Mouse (Mus musculus): ENCODE measurements around the gene Pik3ap1.
A peak's percentile ranks its signal among the peaks of the same experiment; 100 is the strongest.
"Not testable (repeated sequence)": the region's sequence is repeated elsewhere in the genome, so short reads cannot be mapped to it uniquely, and the experiment has no call there.

Pik3ap1 gene

GRCm38 (mm10) chr19:41384922-41385508 lies at the start of gene Pik3ap1:
Gene Pik3ap1 (minus strand): TSS chr19:41385102.
- DNase-seq (ENCODE audit: low spot score): peak; percentile 20

- not testable (repeated sequence) for DNase-seq (ENCODE audit: low spot score)
Measured at GRCm38 (mm10) chr19:41431512-41432164, 46.7 kb upstream of the Pik3ap1 start.

- not testable (repeated sequence) for DNase-seq (ENCODE audit: low spot score)
Measured at GRCm38 (mm10) chr19:41425927-41426772, 41.2 kb upstream of the Pik3ap1 start.

GRCm38 (mm10) chr19:41421264-41421663 lies 36.4 kb upstream of the Pik3ap1 start:
- DNase-seq (ENCODE audit: low spot score): no peak

GRCm38 (mm10) chr19:41418786-41419185 lies 33.9 kb upstream of the Pik3ap1 start:
- DNase-seq (ENCODE audit: low spot score): no peak

GRCm38 (mm10) chr19:41417995-41418394 lies 33.1 kb upstream of the Pik3ap1 start:
- peak; percentile 9 for DNase-seq (ENCODE audit: low spot score)

- no peak for DNase-seq (ENCODE audit: low spot score)
Measured at GRCm38 (mm10) chr19:41416201-41416600, 31.3 kb upstream of the Pik3ap1 start.

GRCm38 (mm10) chr19:41402603-41403002 lies 17.7 kb upstream of the Pik3ap1 start:
- DNase-seq (ENCODE audit: low spot score): no peak

GRCm38 (mm10) chr19:41390856-41391255 lies 6.0 kb upstream of the Pik3ap1 start:
- DNase-seq (ENCODE audit: low spot score): no peak

GRCm38 (mm10) chr19:41389351-41389750 lies 4.4 kb upstream of the Pik3ap1 start:
- no peak for DNase-seq (ENCODE audit: low spot score)

GRCm38 (mm10) chr19:41388242-41388641 lies 3.3 kb upstream of the Pik3ap1 start:
- no peak for DNase-seq (ENCODE audit: low spot score)

GRCm38 (mm10) chr19:41387262-41387661 lies 2.4 kb upstream of the Pik3ap1 start:
- no peak for DNase-seq (ENCODE audit: low spot score)

GRCm38 (mm10) chr19:41384406-41384851 lies 473 bp downstream of the Pik3ap1 start:
- no peak for DNase-seq (ENCODE audit: low spot score)

GRCm38 (mm10) chr19:41382391-41382978 lies 2.4 kb downstream of the Pik3ap1 start:
- DNase-seq (ENCODE audit: low spot score): no peak

- no peak for DNase-seq (ENCODE audit: low spot score)
Measured at GRCm38 (mm10) chr19:41381581-41382239, 3.2 kb downstream of the Pik3ap1 start.

- no peak for DNase-seq (ENCODE audit: low spot score)
Measured at GRCm38 (mm10) chr19:41379195-41379594, 5.7 kb downstream of the Pik3ap1 start.

- no peak for DNase-seq (ENCODE audit: low spot score)
Measured at GRCm38 (mm10) chr19:41375791-41376190, 9.1 kb downstream of the Pik3ap1 start.

GRCm38 (mm10) chr19:41375096-41375495 lies 9.8 kb downstream of the Pik3ap1 start:
- no peak for DNase-seq (ENCODE audit: low spot score)

- no peak for DNase-seq (ENCODE audit: low spot score)
Measured at GRCm38 (mm10) chr19:41374658-41375057, 10.2 kb downstream of the Pik3ap1 start.

GRCm38 (mm10) chr19:41372322-41372721 lies 12.6 kb downstream of the Pik3ap1 start:
- no peak for DNase-seq (ENCODE audit: low spot score)

- DNase-seq (ENCODE audit: low spot score): no peak
Measured at GRCm38 (mm10) chr19:41371373-41371772, 13.5 kb downstream of the Pik3ap1 start.
